Mouse (Mus musculus) neural tube, embryonic 12.5 days (tissue): ENCODE data around the gene Asb1. TPM values are rescaled to one million over a fixed set of nuclear protein-coding genes. Genes with fewer than 3 reads are reported as not detected.

Source experiments
- ATAC-seq: fragments of 200-750 bp; cut with Nextera tagmentation; 2 replicates; pipeline ENCODE4 v1.8.0; 2017; ENCODE audit warnings: low read depth, mild to moderate bottlenecking, moderate TSS enrichment, moderate library complexity; ENCODE audit not compliant: low FRiP score
- H3K27ac ChIP-seq: fragments of 300-500 bp; sonication (generic); 2 replicates; pipeline ENCODE4 v1.5.1; 2016
- H3K27me3 ChIP-seq: fragments of 300-500 bp; sonication (generic); replicated peaks from 2 replicates; pipeline ENCODE4 v1.6.1; 2016; ENCODE audit warnings: mild to moderate bottlenecking
- H3K36me3 ChIP-seq: fragments of 300-500 bp; sonication (generic); 2 replicates; pipeline ENCODE4 v1.6.1; 2016; ENCODE audit warnings: mild to moderate bottlenecking
- H3K4me1 ChIP-seq: fragments of 300-500 bp; sonication (generic); 2 replicates; pipeline ENCODE4 v1.6.1; 2016
- H3K4me2 ChIP-seq: fragments of 300-500 bp; sonication (generic); replicated peaks from 2 replicates; pipeline ENCODE4 v1.6.1; 2016; ENCODE audit warnings: mild to moderate bottlenecking
- H3K4me3 ChIP-seq: fragments of 300-500 bp; sonication (generic); 2 replicates; pipeline ENCODE4 v1.5.1; 2016
- H3K9ac ChIP-seq: fragments of 300-500 bp; sonication (generic); 2 replicates; pipeline ENCODE4 v1.6.1; 2016; ENCODE audit warnings: mild to moderate bottlenecking
- H3K9me3 ChIP-seq: fragments of 300-500 bp; sonication (generic); 2 replicates; pipeline ENCODE4 v1.6.1; 2016; ENCODE audit warnings: mild to moderate bottlenecking
- WGBS: fragments of 180-500 bp; shearing (Covaris S2); methylation state at CpG from one replicate; pipeline ENCODE4 v1.1.7; 2016; 5-methylcytosine and 5-hydroxymethylcytosine counted together
- polyA plus RNA-seq: library from polyadenylated mRNA; unstranded; fragments of >200 nt; fragmentation: Nextera tagmentation; extraction: Ambion mirVana; gene quantifications from 2 replicates; pipeline ENCODE4 v1.2.1, GENCODE M21; 2016

The Asb1 gene
- polyA plus RNA-seq, 1 experiment from 2014 or later, result 20.7 TPM

- Histone ChIP-seq H3K4me2 (no peak overlapping the region), H3K27ac (no peak overlapping the region), H3K27me3 (no peaks in the 10 kb centered on the region), H3K4me1 (no peaks in the 10 kb centered on the region; the same call in 1 of the 2 replicates), H3K4me3 (no peak overlapping the region), H3K9me3 (no peaks in the 10 kb centered on the region), H3K9ac (no peak overlapping the region), H3K36me3 (no peaks in the 10 kb centered on the region)
- ATAC-seq, result no peak
- 78% methylated on average over 17 of the region's 17 CpGs for WGBS
These were observed 44.9 kb downstream of the Asb1 start for GRCm38 (mm10) chr1:91584969-91585835.

GRCm38 (mm10) chr1:91589738-91590137 is 49.4 kb downstream of the Asb1 start:
- Histone ChIP-seq H3K4me2 (no peak overlapping the region), H3K9me3 (no peaks in the 10 kb centered on the region), H3K9ac (no peak overlapping the region), H3K27me3 (no peaks in the 10 kb centered on the region), H3K36me3 (no peaks in the 10 kb centered on the region), H3K4me3 (no peak overlapping the region), H3K27ac (no peak overlapping the region), H3K4me1 (no peaks in the 10 kb centered on the region; the same call in 1 of the 2 replicates)
- ATAC-seq, result no peak
- 76% methylated on average over 6 of the region's 6 CpGs for WGBS

- H3K4me1 ChIP-seq, result peaks cover 1% of the 10 kb centered on the region; the same call in 1 of the 2 replicates
- H3K9me3 ChIP-seq, result no peaks in the 10 kb centered on the region
- no peak overlapping the region for H3K4me2 ChIP-seq
- no peak overlapping the region for H3K27ac ChIP-seq
- no peak overlapping the region for H3K9ac ChIP-seq
- WGBS, result 92% methylated on average over 9 of the region's 9 CpGs
- ATAC-seq, result no peak
- no peaks in the 10 kb centered on the region for H3K27me3 ChIP-seq
- H3K4me3 ChIP-seq, result no peak overlapping the region
- H3K36me3 ChIP-seq, result no peaks in the 10 kb centered on the region
These were observed 55.2 kb downstream of the Asb1 start for GRCm38 (mm10) chr1:91595521-91596020.

- no peak for ATAC-seq
- H3K4me3 ChIP-seq, result no peak overlapping the region
- H3K27ac ChIP-seq, result no peak overlapping the region
- peaks cover 12% of the 10 kb centered on the region; the same call in 1 of the 2 replicates for H3K4me1 ChIP-seq
- no peaks in the 10 kb centered on the region for H3K9me3 ChIP-seq
- 93% methylated on average over 5 of the region's 5 CpGs for WGBS
- no peak overlapping the region for H3K9ac ChIP-seq
- H3K36me3 ChIP-seq, result no peaks in the 10 kb centered on the region
- H3K27me3 ChIP-seq, result no peaks in the 10 kb centered on the region
- no peak overlapping the region for H3K4me2 ChIP-seq
These were observed 57.3 kb downstream of the Asb1 start for GRCm38 (mm10) chr1:91597611-91598010.

DNA sequence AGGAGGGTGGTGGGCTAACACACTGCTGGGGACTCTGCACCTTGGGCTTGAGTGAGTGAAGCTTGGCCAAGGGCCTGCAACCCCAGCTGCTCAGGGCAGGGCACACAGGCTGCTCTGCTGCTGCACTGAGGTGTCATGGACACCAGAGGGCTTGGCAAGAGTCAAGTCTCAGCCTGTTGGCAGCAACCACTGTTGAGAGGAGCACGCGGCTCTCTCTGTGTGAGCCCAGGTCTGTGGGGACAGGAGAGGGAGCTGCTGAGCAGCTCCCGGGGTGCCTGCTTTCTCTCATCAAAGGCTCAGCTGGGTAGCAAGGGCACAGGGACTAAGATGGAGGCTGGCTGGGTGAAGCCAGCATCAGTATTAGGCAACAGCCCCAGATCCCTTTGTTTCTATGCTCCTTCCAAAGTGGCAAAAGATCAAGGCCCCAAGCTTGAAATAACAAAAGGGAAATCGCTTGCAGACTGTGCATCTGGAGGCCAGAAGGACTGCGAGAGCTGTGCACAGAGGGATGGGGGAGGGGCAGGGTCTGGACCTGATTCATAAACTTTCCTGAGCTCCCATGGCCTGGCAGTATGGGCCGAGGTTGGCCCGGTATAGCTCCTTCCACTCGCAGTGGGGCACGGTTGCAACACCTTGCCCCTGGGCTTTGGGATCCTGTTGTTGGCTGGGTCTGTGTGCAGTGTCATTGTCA is 60.5 kb downstream of the Asb1 start:
- Histone ChIP-seq H3K4me3 (no peak overlapping the region), H3K4me1 (peaks cover 12% of the 10 kb centered on the region; the same call in 1 of the 2 replicates), H3K27me3 (no peaks in the 10 kb centered on the region), H3K9ac (no peak overlapping the region), H3K9me3 (no peaks in the 10 kb centered on the region), H3K36me3 (no peaks in the 10 kb centered on the region), H3K27ac (no peak overlapping the region), H3K4me2 (no peak overlapping the region)
- ATAC-seq, result peak; percentile 89
- 28% methylated on average over 9 of the region's 9 CpGs for WGBS

GRCm38 (mm10) chr1:91601362-91602096 is 61.2 kb downstream of the Asb1 start:
- Histone ChIP-seq H3K9ac (no peak overlapping the region), H3K27ac (no peak overlapping the region), H3K27me3 (no peaks in the 10 kb centered on the region), H3K4me3 (no peak overlapping the region), H3K36me3 (no peaks in the 10 kb centered on the region), H3K4me2 (no peak overlapping the region), H3K9me3 (no peaks in the 10 kb centered on the region), H3K4me1 (peaks cover 15% of the 10 kb centered on the region; the same call in 1 of the 2 replicates)
- ATAC-seq, result peak; percentile 34; the same call in 1 of the 2 replicates
- 83% methylated on average over 2 of the region's 2 CpGs for whole genome bisulfite sequencing

GRCm38 (mm10) chr1:91605632-91606031 is 65.3 kb downstream of the Asb1 start:
- no peak overlapping the region for H3K4me3 ChIP-seq
- H3K36me3 ChIP-seq, result no peaks in the 10 kb centered on the region
- peaks cover 14% of the 10 kb centered on the region; the same call in 1 of the 2 replicates for H3K4me1 ChIP-seq
- no peak overlapping the region for H3K4me2 ChIP-seq
- no peak overlapping the region for H3K9ac ChIP-seq
- H3K27me3 ChIP-seq, result no peaks in the 10 kb centered on the region
- H3K9me3 ChIP-seq, result no peaks in the 10 kb centered on the region
- WGBS, result 65% methylated on average over 14 of the region's 14 CpGs
- no peak overlapping the region for H3K27ac ChIP-seq
- ATAC-seq, result no peak

- WGBS, result 92% methylated on average over 7 of the region's 7 CpGs
- ATAC-seq, result no peak
These were observed 66.4 kb downstream of the Asb1 start for GRCm38 (mm10) chr1:91606701-91607100.

GRCm38 (mm10) chr1:91607141-91607540 is 66.8 kb downstream of the Asb1 start:
- 77% methylated on average over 6 of the region's 6 CpGs for WGBS

More at GRCm38 (mm10) chr1:91606701-91607100, 66.4 kb downstream of the Asb1 start:
- Histone ChIP-seq H3K27me3 (no peaks in the 10 kb centered on the region), H3K4me1 (0 out of 2 replicates have a peak, but pooled peaks cover 3% of the 10 kb centered on the region), H3K4me3 (no peak overlapping the region), H3K4me2 (no peak overlapping the region), H3K9me3 (no peaks in the 10 kb centered on the region), H3K36me3 (no peaks in the 10 kb centered on the region), H3K27ac (no peak overlapping the region), H3K9ac (no peak overlapping the region)

More at GRCm38 (mm10) chr1:91607141-91607540, 66.8 kb downstream of the Asb1 start:
- Histone ChIP-seq H3K9me3 (no peaks in the 10 kb centered on the region), H3K4me3 (no peak overlapping the region), H3K4me1 (0 out of 2 replicates have a peak, but pooled peaks cover 3% of the 10 kb centered on the region), H3K4me2 (no peak overlapping the region), H3K36me3 (no peaks in the 10 kb centered on the region), H3K27ac (no peak overlapping the region), H3K9ac (no peak overlapping the region), H3K27me3 (no peaks in the 10 kb centered on the region)
- ATAC-seq, result no peak
